Mouse (Mus musculus) liver, embryonic 14 days (tissue): ENCODE results near the gene Adamts10. TPM values are rescaled to one million over a fixed set of nuclear protein-coding genes. Genes with fewer than 3 reads are reported as not detected.

Source experiments
- polyA plus RNA-seq: library from polyadenylated mRNA; depleted of rRNA; stranded (reverse); fragments of >200 nt; gene quantifications from 2 replicates; pipeline ENCODE4 v1.2.3, GENCODE M21; 2012; rRNA removed

The Adamts10 gene
- 8.1 and 9.1 TPM in 2 replicates for polyA plus RNA-seq

GRCm38 (mm10) chr17:33523918-33524755 is at the start of gene Adamts10:
Gene Adamts10 (plus strand): TSS chr17:33524204.

GRCm38 (mm10) chr17:33555223-33555855 is 31.3 kb downstream of the Adamts10 start, which contains the start of gene Myo1f:
Gene Myo1f (plus strand): TSS chr17:33555707.

Other genes with a start within 250 kb of the Adamts10 start
- 1.7 and 1.8 TPM in 2 replicates for gene Zfp955b, start 234.7 kb upstream of the Adamts10 start, polyA plus RNA-seq
- 1.9 and 2.1 TPM in 2 replicates for gene Zfp81, start 165.3 kb upstream of the Adamts10 start, polyA plus RNA-seq
- 10.8 and 12.2 TPM in 2 replicates for gene Zfp101, start 129.6 kb upstream of the Adamts10 start, polyA plus RNA-seq
- gene Actl9, start 91.3 kb upstream of the Adamts10 start, polyA plus RNA-seq: 0.03 TPM in 1 of 2 replicates, not detected in the other
- 3.1 and 4.3 TPM in 2 replicates for gene Myo1f, start 31.5 kb downstream of the Adamts10 start, polyA plus RNA-seq
- 18.4 and 23.1 TPM in 2 replicates for gene Zfp414, start 104.9 kb downstream of the Adamts10 start, polyA plus RNA-seq
- gene Pram1, start 113.9 kb downstream of the Adamts10 start, polyA plus RNA-seq: 1.1 and 1.8 TPM in 2 replicates
- gene Hnrnpm, start 162.7 kb downstream of the Adamts10 start, polyA plus RNA-seq: 158 and 161 TPM in 2 replicates
- gene March2, start 194.5 kb downstream of the Adamts10 start, polyA plus RNA-seq: 133 and 171 TPM in 2 replicates
- 84.2 and 94.7 TPM in 2 replicates for gene Rab11b, start 236.3 kb downstream of the Adamts10 start, polyA plus RNA-seq